Mouse (Mus musculus): ENCODE data around the gene Smg1.

DNA sequence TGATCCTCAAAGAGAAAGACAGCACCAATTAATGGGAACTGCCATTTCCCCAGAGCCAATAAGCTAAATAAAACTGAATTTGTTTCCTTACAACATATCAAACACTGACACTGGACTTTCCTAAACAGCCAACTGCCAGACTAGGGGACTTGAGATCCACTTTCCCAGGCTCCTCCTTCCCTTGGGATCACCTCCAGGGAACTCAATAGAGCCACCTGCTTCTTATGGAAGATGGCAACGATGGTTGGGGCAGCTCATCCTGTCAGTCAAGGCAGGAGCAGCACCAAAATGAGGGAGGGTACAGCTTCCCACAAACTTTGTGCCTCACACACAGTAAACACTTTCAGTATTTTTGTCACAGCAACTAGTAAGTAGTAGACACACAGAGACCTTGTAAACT is 135.8 kb downstream of the Smg1 start:
- TF ChIP-seq GATA1 (IDR thresholded peaks at IDR 0.05; ENCODE audit: borderline replicate concordance, low read length) = no peak
- TF ChIP-seq FLI1 (IDR thresholded peaks at IDR 0.05; ENCODE audit: low read length) = no peak

Measured in megakaryocyte, embryonic 14.5 days (primary cell).